Mouse (Mus musculus) heart, adult 18-20 months (tissue): ENCODE data around the gene Uchl4. TPM values are rescaled to one million over a fixed set of nuclear protein-coding genes. Genes with fewer than 3 reads are reported as not detected.

Experiments
- DNase-seq, 2 experiments: peaks; one replicate each; pipeline ENCODE4 v3.0.0; 2021 to 2022; ENCODE audit warnings: mixed read lengths in 1 of 2
- microRNA-seq, 2 experiments: library from miRNA; unstranded; fragments of <30 nt; microRNA quantifications; one replicate each; pipeline ENCODE4 v1.2.0; 2022
- total RNA-seq, 2 experiments: library from RNA; stranded (reverse); gene quantifications; 2 replicates each; pipeline ENCODE4 v1.2.3; 2021

Uchl4 gene
- total RNA-seq, 2 experiments from 2014 or later: 3.0 to 3.5 TPM

- no peak for DNase-seq
Measured at GRCm38 (mm10) chr9:64274291-64274690, 39.3 kb downstream of the Uchl4 start.

DNA sequence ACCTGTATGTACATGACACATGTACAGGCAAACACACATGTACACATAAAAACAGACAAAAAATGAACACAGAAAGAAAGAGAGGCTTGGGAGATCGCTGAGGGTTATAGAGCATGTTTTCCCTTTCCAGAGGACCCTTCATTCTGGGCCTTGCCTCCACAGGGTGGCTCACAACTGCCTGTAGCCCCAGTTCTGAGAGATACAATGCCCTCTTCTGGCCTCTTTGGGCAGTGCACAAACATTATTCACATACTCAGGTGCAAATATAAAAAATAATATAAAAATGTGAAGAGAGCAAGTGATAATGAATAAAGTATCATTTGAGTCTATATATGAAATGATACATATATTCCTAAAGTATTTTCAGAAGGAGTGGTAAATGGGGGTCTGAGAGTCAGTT lies 39.9 kb downstream of the Uchl4 start:
- no peak for DNase-seq

- peak; percentile 50 to 88 for DNase-seq
Measured at GRCm38 (mm10) chr9:64277706-64278105, 42.7 kb downstream of the Uchl4 start.

- DNase-seq: no peak
Measured at GRCm38 (mm10) chr9:64278665-64279310, 43.8 kb downstream of the Uchl4 start.

DNA sequence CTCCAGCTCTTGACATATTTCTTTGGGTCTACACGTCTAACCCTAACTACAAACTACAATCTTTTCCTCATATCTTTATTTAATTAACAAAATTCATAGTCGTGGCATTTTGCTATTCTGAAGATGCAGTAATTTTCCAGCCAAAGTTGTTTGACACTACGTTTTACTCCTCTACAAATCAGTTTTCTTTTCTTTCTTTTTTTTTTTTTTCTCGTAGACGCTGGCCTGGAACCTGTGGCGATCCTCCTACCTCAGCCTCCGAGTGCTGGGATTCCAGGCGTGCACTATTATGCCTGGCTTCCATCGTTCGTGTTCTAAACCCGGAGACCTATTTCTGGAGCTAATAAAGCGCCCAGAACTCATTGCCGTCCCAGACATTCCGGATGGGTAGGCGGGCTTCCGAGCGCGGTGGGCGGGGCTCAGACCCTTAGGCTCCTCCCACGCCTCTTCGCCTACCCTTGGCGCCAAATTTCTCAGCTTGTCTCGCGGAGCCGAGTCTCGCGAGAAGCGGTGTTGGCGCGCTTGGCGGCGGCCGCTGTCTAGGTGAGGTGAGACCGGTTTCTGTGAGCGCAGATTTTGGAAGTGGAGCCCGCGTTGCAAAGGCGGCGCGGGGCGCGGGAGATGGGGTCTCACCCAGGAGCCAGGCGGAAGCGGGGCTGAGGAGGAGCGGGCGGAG lies 46.2 kb downstream of the Uchl4 start, which contains the start of gene Tipin:
Gene Tipin, plus strand, starts transcription at position 477 of the 676 bp plus-strand sequence.
- peak; percentile 96 to 98 for DNase-seq

DNA sequence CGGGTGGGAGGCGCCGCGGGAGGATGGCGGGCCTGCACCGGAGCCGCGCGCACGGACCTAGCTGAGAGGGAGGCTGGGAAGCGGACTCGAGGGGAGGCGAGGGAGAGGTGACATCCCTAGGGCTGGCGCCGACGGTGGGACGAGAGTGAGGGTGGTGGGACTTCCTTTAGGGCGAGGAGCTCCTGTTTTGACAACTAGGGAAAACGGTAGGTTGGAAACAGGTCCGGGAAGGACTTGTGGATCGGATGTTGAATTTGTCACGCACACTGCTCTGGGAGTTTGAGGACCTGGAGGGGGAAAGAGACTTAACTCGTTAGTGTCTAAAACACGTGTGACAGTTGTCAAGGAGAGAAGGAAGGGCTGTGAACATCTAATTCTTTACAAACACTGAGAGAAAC lies 46.8 kb downstream of the Uchl4 start:
- no peak for DNase-seq

DNA sequence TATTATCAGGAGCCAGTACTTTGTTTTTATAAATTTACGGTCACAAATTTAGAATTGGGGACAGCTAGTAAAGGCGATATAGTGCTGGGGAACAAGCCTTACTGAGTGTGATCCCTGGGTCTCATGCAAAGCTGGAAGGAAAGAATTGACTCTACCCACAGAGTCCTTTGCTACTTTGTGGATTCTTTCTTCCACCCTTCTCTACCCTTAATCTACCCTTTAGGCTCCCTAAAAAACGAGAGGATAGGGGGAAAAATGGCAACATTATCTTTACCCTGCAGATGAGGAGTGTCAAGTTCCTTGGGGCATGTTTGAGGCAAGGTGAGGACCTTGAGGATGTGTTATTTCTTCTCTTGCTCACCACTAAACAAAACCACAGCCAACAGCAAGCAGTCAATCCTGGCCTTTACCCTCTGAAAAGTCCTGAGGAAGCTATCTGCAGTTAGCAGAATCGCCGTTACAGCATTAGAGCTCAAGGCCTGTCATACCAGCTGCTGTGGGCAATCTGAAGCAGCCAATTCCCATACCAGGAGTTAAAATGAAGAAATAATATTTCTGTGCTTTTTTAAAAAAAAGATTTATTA lies 47.5 kb downstream of the Uchl4 start:
- no peak for DNase-seq

Small RNA genes lying within 50 kb of the gene (microRNA-seq; reads per million reads assigned to microRNA genes)
- 0 reads per million in 2 experiments for gene Gm24106

Other genes with a start within 250 kb of the Uchl4 start
- 10 to 100 TPM in 1 of 2 experiments, 1 to 10 TPM in 1; 9.0 to 11.3 TPM for gene Smad6, start 213.1 kb upstream of the Uchl4 start, total RNA-seq
- not detected for gene Lctl, start 118.1 kb upstream of the Uchl4 start, total RNA-seq
- under 1 TPM; 0.64 to 0.99 TPM for gene Zwilch, start 62.1 kb upstream of the Uchl4 start, total RNA-seq
- 100 to 1,000 TPM; 464 to 493 TPM for gene Rpl4, start 61.8 kb upstream of the Uchl4 start, total RNA-seq
- 10 to 100 TPM; 20.2 to 23.9 TPM for gene Snapc5, start 55.9 kb upstream of the Uchl4 start, total RNA-seq
- gene Map2k1, start 18.4 kb downstream of the Uchl4 start, total RNA-seq: 10 to 100 TPM; 50.1 to 51.8 TPM
- gene Tipin, start 46.4 kb downstream of the Uchl4 start, total RNA-seq: 10 to 100 TPM in 1 of 2 experiments, 1 to 10 TPM in 1; 9.6 to 12.3 TPM
- 10 to 100 TPM; 25.0 to 30.6 TPM for gene Dis3l, start 106.1 kb downstream of the Uchl4 start, total RNA-seq
- gene Megf11, start 150.4 kb downstream of the Uchl4 start, total RNA-seq: 1 to 10 TPM; 1.2 to 1.6 TPM